Mouse (Mus musculus) liver, postnatal 0 days (tissue): ENCODE measurements around the gene Snx9. TPM values are rescaled to one million over a fixed set of nuclear protein-coding genes. Genes with fewer than 3 reads are reported as not detected.

Experiments used
- ATAC-seq: fragments of 200-750 bp; cut with Nextera tagmentation; 2 replicates; pipeline ENCODE4 v1.8.0; 2017; ENCODE audit warnings: mild to moderate bottlenecking, moderate library complexity
- DNase-seq: peaks from one replicate; pipeline ENCODE4 v3.0.0-alpha.2; 2016
- H3K27ac ChIP-seq: fragments of 300-500 bp; sonication (generic); 2 replicates; pipeline ENCODE4 v1.5.1; 2014; ENCODE audit warnings: antibody characterized with exemption, moderate library complexity, mild to moderate bottlenecking, low read depth
- H3K27me3 ChIP-seq: fragments of 300-500 bp; sonication (generic); 2 replicates; pipeline ENCODE4 v1.6.1; 2014; ENCODE audit warnings: low read length, control low read depth, mixed read lengths; ENCODE audit not compliant: insufficient read depth
- H3K36me3 ChIP-seq: fragments of 300-500 bp; sonication (generic); replicated peaks from 2 replicates; pipeline ENCODE4 v1.6.1; 2014; ENCODE audit warnings: mild to moderate bottlenecking, control low read depth, low read length, moderate library complexity, mixed read lengths; ENCODE audit not compliant: insufficient read depth
- H3K4me1 ChIP-seq: fragments of 300-500 bp; sonication (generic); 2 replicates; pipeline ENCODE4 v1.6.1; 2014; ENCODE audit warnings: antibody characterized with exemption, mild to moderate bottlenecking, control low read depth; ENCODE audit not compliant: insufficient read depth
- H3K4me2 ChIP-seq: fragments of 300-500 bp; sonication (generic); 2 replicates; pipeline ENCODE4 v1.6.1; 2014; ENCODE audit warnings: low read depth, mild to moderate bottlenecking, low read length, moderate library complexity, mixed read lengths
- H3K4me3 ChIP-seq: fragments of 300-500 bp; sonication (generic); 2 replicates; pipeline ENCODE4 v1.5.1; 2014; ENCODE audit warnings: low read depth, low read length
- H3K9ac ChIP-seq: fragments of 300-500 bp; sonication (generic); replicated peaks from 2 replicates; pipeline ENCODE4 v1.6.1; 2014; ENCODE audit warnings: mild to moderate bottlenecking, moderate library complexity
- H3K9me3 ChIP-seq: fragments of 300-500 bp; sonication (generic); 2 replicates; pipeline ENCODE4 v1.6.1; 2016; ENCODE audit warnings: mild to moderate bottlenecking, control low read depth, low read length, mixed read lengths
- CTCF ChIP-seq: sonication (generic); IDR thresholded peaks from 2 replicates; pipeline ENCODE4 v1.5.1; 2016; ENCODE audit warnings: antibody characterized with exemption, low read depth
- EP300 ChIP-seq: IDR thresholded peaks from 2 replicates; pipeline ENCODE4 v1.6.1; 2016; ENCODE audit warnings: antibody characterized with exemption, low read depth, mild to moderate bottlenecking
- WGBS: fragments of 180-500 bp; shearing (Covaris S2); extraction: QIAGEN DNeasy Blood & Tissue Kit; methylation state at CpG from one replicate; pipeline ENCODE4 v1.1.7; 2014; ENCODE audit not compliant: insufficient replicate concordance; 5-methylcytosine and 5-hydroxymethylcytosine counted together
- polyA plus RNA-seq: library from polyadenylated mRNA; unstranded; fragments of >200 nt; fragmentation: Nextera tagmentation; extraction: Ambion mirVana; gene quantifications from 2 replicates; pipeline ENCODE4 v1.2.1, GENCODE M21; 2015

The Snx9 gene
- polyA plus RNA-seq, 1 experiment from 2014 or later: 13.5 TPM

GRCm38 (mm10) chr17:5801761-5802655, 39.1 kb upstream of the Snx9 start:
- WGBS: 22% methylated on average over 17 of the region's 17 CpGs
- DNase-seq: peak; percentile 52
- peaks cover 47% of the 10 kb centered on the region for H3K4me1 ChIP-seq

GRCm38 (mm10) chr17:5802656-5802955, 38.5 kb upstream of the Snx9 start:
- 43% methylated on average over 5 of the region's 5 CpGs for WGBS
- TF ChIP-seq EP300 (no peak), CTCF (no peak)
- Histone ChIP-seq H3K4me2 (no peak overlapping the region), H3K4me1 (peaks cover 47% of the 10 kb centered on the region), H3K9me3 (no peaks in the 10 kb centered on the region), H3K36me3 (no peaks in the 10 kb centered on the region), H3K27me3 (no peaks in the 10 kb centered on the region), H3K9ac (no peak overlapping the region), H3K4me3 (no peak overlapping the region), H3K27ac (no peak overlapping the region)
- DNase-seq: no peak
- no peak for ATAC-seq

More at GRCm38 (mm10) chr17:5801761-5802655, 39.1 kb upstream of the Snx9 start:
- H3K9me3 ChIP-seq: no peaks in the 10 kb centered on the region
- peak; percentile 43 for ATAC-seq
- TF ChIP-seq EP300 (peak; percentile 30; the same call in 1 of the 2 replicates), CTCF (no peak)
- no peak overlapping the region for H3K4me3 ChIP-seq
- no peak overlapping the region for H3K4me2 ChIP-seq
- no peaks in the 10 kb centered on the region for H3K27me3 ChIP-seq
- no peak overlapping the region for H3K27ac ChIP-seq
- H3K36me3 ChIP-seq: no peaks in the 10 kb centered on the region
- H3K9ac ChIP-seq: no peak overlapping the region

GRCm38 (mm10) chr17:5803229-5804012, 37.7 kb upstream of the Snx9 start:
- no peak for ATAC-seq
- DNase-seq: no peak
- H3K4me2 ChIP-seq: no peak overlapping the region
- H3K27ac ChIP-seq: no peak overlapping the region
- no peak overlapping the region for H3K9ac ChIP-seq
- TF ChIP-seq EP300: no peak
- no peak for TF ChIP-seq CTCF
- no peaks in the 10 kb centered on the region for H3K27me3 ChIP-seq
- H3K36me3 ChIP-seq: no peaks in the 10 kb centered on the region
- H3K4me1 ChIP-seq: peaks cover 48% of the 10 kb centered on the region
- 75% methylated on average over 10 of the region's 10 CpGs for WGBS
- no peaks in the 10 kb centered on the region for H3K9me3 ChIP-seq
- H3K4me3 ChIP-seq: no peak overlapping the region

- Histone ChIP-seq H3K9ac (no peak overlapping the region), H3K27ac (no peak overlapping the region), H3K27me3 (no peaks in the 10 kb centered on the region), H3K4me1 (peaks cover 39% of the 10 kb centered on the region), H3K9me3 (no peaks in the 10 kb centered on the region), H3K36me3 (no peaks in the 10 kb centered on the region), H3K4me3 (no peak overlapping the region), H3K4me2 (no peak overlapping the region)
- DNase-seq: no peak
- 64% methylated on average over 12 of the region's 12 CpGs for WGBS
- TF ChIP-seq EP300 (no peak), CTCF (no peak)
- ATAC-seq: no peak
Observed at GRCm38 (mm10) chr17:5804370-5805150, 36.6 kb upstream of the Snx9 start.

- 0 out of 2 replicates have a peak overlapping the region, but pooled peaks have one; percentile 48 for H3K27ac ChIP-seq
- H3K4me1 ChIP-seq: peaks cover 39% of the 10 kb centered on the region
- H3K9ac ChIP-seq: no peak overlapping the region
- TF ChIP-seq EP300 (no peak), CTCF (no peak)
- no peaks in the 10 kb centered on the region for H3K9me3 ChIP-seq
- DNase-seq: no peak
- H3K36me3 ChIP-seq: no peaks in the 10 kb centered on the region
- no peak overlapping the region for H3K4me2 ChIP-seq
- no peaks in the 10 kb centered on the region for H3K27me3 ChIP-seq
- no peak; the same call in 1 of the 2 replicates for ATAC-seq
- WGBS: 68% methylated on average over 7 of the region's 7 CpGs
- H3K4me3 ChIP-seq: no peak overlapping the region
Observed at GRCm38 (mm10) chr17:5805151-5805834, 35.8 kb upstream of the Snx9 start.
